Mouse (Mus musculus): ENCODE results near the gene Eif5a. TPM values are rescaled to one million over a fixed set of nuclear protein-coding genes. Genes with fewer than 3 reads are reported as not detected.

Gene Eif5a
- polyA plus RNA-seq, 1 experiment from 2014 or later = 1,371 TPM

- DNase-seq (ENCODE audit: low spot score) (no peak), ATAC-seq (replicated peaks; ENCODE audit: low FRiP score, low read depth) (no peak)
- Histone ChIP-seq H3K4me3 (replicated peaks; ENCODE audit: low read depth, low read length) (no peak overlapping the region), H3K4me1 (replicated peaks; ENCODE audit: insufficient read depth, low read length) (no peaks in the 10 kb centered on the region), H3K27me3 (ENCODE audit: insufficient read depth, low read length) (no peaks in the 10 kb centered on the region), H3K4me2 (ENCODE audit: low read length) (no peak overlapping the region), H3K27ac (no peak overlapping the region), H3K9me3 (replicated peaks; ENCODE audit: low read length) (no peaks in the 10 kb centered on the region), H3K9ac (ENCODE audit: low read depth, low read length) (no peak overlapping the region), H3K36me3 (ENCODE audit: insufficient read depth, low read length) (no peaks in the 10 kb centered on the region)
- WGBS = 80% methylated on average over 4 of the region's 4 CpGs
- no peak for TF ChIP-seq CTCF (IDR thresholded peaks at IDR 0.05; ENCODE audit: low read depth)
These were observed 8.0 kb upstream of the Eif5a start for GRCm38 (mm10) chr11:69929712-69930111.

GRCm38 (mm10) chr11:69927501-69927900, 5.7 kb upstream of the Eif5a start:
- no peak overlapping the region for H3K4me3 ChIP-seq (replicated peaks; ENCODE audit: low read depth, low read length)
- H3K27me3 ChIP-seq (ENCODE audit: insufficient read depth, low read length) = no peaks in the 10 kb centered on the region
- H3K4me1 ChIP-seq (replicated peaks; ENCODE audit: insufficient read depth, low read length) = no peaks in the 10 kb centered on the region
- H3K27ac ChIP-seq = no peak overlapping the region
- TF ChIP-seq CTCF (IDR thresholded peaks at IDR 0.05; ENCODE audit: low read depth) = 0 out of 2 replicates have a peak, but pooled peaks have one; percentile 13
- H3K4me2 ChIP-seq (ENCODE audit: low read length) = no peak overlapping the region
- DNase-seq (ENCODE audit: low spot score) (no peak), ATAC-seq (replicated peaks; ENCODE audit: low FRiP score, low read depth) (no peak)
- no peaks in the 10 kb centered on the region for H3K9me3 ChIP-seq (replicated peaks; ENCODE audit: low read length)
- no peak overlapping the region for H3K9ac ChIP-seq (ENCODE audit: low read depth, low read length)
- WGBS = 97% methylated on average over 2 of the region's 2 CpGs
- H3K36me3 ChIP-seq (ENCODE audit: insufficient read depth, low read length) = no peaks in the 10 kb centered on the region

- ATAC-seq (replicated peaks; ENCODE audit: low FRiP score, low read depth) (no peak), DNase-seq (ENCODE audit: low spot score) (no peak)
- H3K4me2 ChIP-seq (ENCODE audit: low read length) = no peak overlapping the region
- TF ChIP-seq CTCF (IDR thresholded peaks at IDR 0.05; ENCODE audit: low read depth) = no peak
- H3K27me3 ChIP-seq (ENCODE audit: insufficient read depth, low read length) = no peaks in the 10 kb centered on the region
- peak overlapping the region; percentile 95 for H3K27ac ChIP-seq
- no peaks in the 10 kb centered on the region for H3K9me3 ChIP-seq (replicated peaks; ENCODE audit: low read length)
- H3K36me3 ChIP-seq (ENCODE audit: insufficient read depth, low read length) = peaks cover 11% of the 10 kb centered on the region; the same call in 1 of the 2 replicates
- peaks cover 11% of the 10 kb centered on the region for H3K4me1 ChIP-seq (replicated peaks; ENCODE audit: insufficient read depth, low read length)
- H3K4me3 ChIP-seq (replicated peaks; ENCODE audit: low read depth, low read length) = no peak overlapping the region
- WGBS = 57% methylated on average over 3 of the region's 3 CpGs
- no peak overlapping the region for H3K9ac ChIP-seq (ENCODE audit: low read depth, low read length)
These were observed 1.0 kb upstream of the Eif5a start for GRCm38 (mm10) chr11:69922796-69923195.

- Histone ChIP-seq H3K9me3 (replicated peaks; ENCODE audit: low read length) (no peaks in the 10 kb centered on the region), H3K27me3 (ENCODE audit: insufficient read depth, low read length) (no peaks in the 10 kb centered on the region), H3K27ac (peak overlapping the region; percentile 95), H3K4me3 (replicated peaks; ENCODE audit: low read depth, low read length) (peak overlapping the region; percentile 47), H3K9ac (ENCODE audit: low read depth, low read length) (peak overlapping the region; percentile 66), H3K4me2 (ENCODE audit: low read length) (peak overlapping the region; percentile 64), H3K36me3 (ENCODE audit: insufficient read depth, low read length) (peaks cover 17% of the 10 kb centered on the region), H3K4me1 (replicated peaks; ENCODE audit: insufficient read depth, low read length) (peaks cover 11% of the 10 kb centered on the region)
- peak; percentile 44 for TF ChIP-seq CTCF (IDR thresholded peaks at IDR 0.05; ENCODE audit: low read depth)
- ATAC-seq (replicated peaks; ENCODE audit: low FRiP score, low read depth) = no peak
- 2% methylated on average over 12 of the region's 12 CpGs for WGBS
- peak; percentile 71 for DNase-seq (ENCODE audit: low spot score)
These were observed 426 bp upstream of the Eif5a start for GRCm38 (mm10) chr11:69922012-69922756.

GRCm38 (mm10) chr11:69920266-69921031, 1.3 kb downstream of the Eif5a start:
- under 1% methylated on average over 53 of the region's 65 CpGs for WGBS

GRCm38 (mm10) chr11:69919661-69920265, 2.0 kb downstream of the Eif5a start:
- peak; percentile 27 for ATAC-seq (replicated peaks; ENCODE audit: low FRiP score, low read depth)

More at GRCm38 (mm10) chr11:69920266-69921031, 1.3 kb downstream of the Eif5a start:
- Histone ChIP-seq H3K27me3 (ENCODE audit: insufficient read depth, low read length) (no peaks in the 10 kb centered on the region), H3K4me2 (ENCODE audit: low read length) (peak overlapping the region; percentile 71), H3K9me3 (replicated peaks; ENCODE audit: low read length) (no peaks in the 10 kb centered on the region), H3K27ac (peak overlapping the region; percentile 96), H3K4me3 (replicated peaks; ENCODE audit: low read depth, low read length) (peak overlapping the region; percentile 92), H3K36me3 (ENCODE audit: insufficient read depth, low read length) (peaks cover 31% of the 10 kb centered on the region), H3K9ac (ENCODE audit: low read depth, low read length) (peak overlapping the region; percentile 98), H3K4me1 (replicated peaks; ENCODE audit: insufficient read depth, low read length) (peaks cover 11% of the 10 kb centered on the region)
- TF ChIP-seq CTCF (IDR thresholded peaks at IDR 0.05; ENCODE audit: low read depth) = no peak
- ATAC-seq (replicated peaks; ENCODE audit: low FRiP score, low read depth) (peak; percentile 37), DNase-seq (ENCODE audit: low spot score) (peak; percentile 28)

More at GRCm38 (mm10) chr11:69919661-69920265, 2.0 kb downstream of the Eif5a start:
- WGBS = 0% methylated on average over 17 of the region's 17 CpGs
- no peak for TF ChIP-seq CTCF (IDR thresholded peaks at IDR 0.05; ENCODE audit: low read depth)
- Histone ChIP-seq H3K9ac (ENCODE audit: low read depth, low read length) (peak overlapping the region; percentile 98), H3K27me3 (ENCODE audit: insufficient read depth, low read length) (no peaks in the 10 kb centered on the region), H3K4me1 (replicated peaks; ENCODE audit: insufficient read depth, low read length) (peaks cover 15% of the 10 kb centered on the region), H3K4me3 (replicated peaks; ENCODE audit: low read depth, low read length) (peak overlapping the region; percentile 92), H3K36me3 (ENCODE audit: insufficient read depth, low read length) (peaks cover 33% of the 10 kb centered on the region), H3K9me3 (replicated peaks; ENCODE audit: low read length) (no peaks in the 10 kb centered on the region), H3K27ac (peak overlapping the region; percentile 96), H3K4me2 (ENCODE audit: low read length) (peak overlapping the region; percentile 71)
- peak; percentile 87 for DNase-seq (ENCODE audit: low spot score)
